Mouse (Mus musculus) myocyte (in vitro differentiated cells): Measurements from ENCODE around the gene Gm20388. TPM values are rescaled to one million over a fixed set of nuclear protein-coding genes. Genes with fewer than 3 reads are reported as not detected.

Experiments used
- H3K27me3 ChIP-seq: one replicate; pipeline ENCODE4 v1.6.1; 2011; ENCODE audit not compliant: control insufficient read depth, insufficient read depth, insufficient read length
- H3K36me3 ChIP-seq: one replicate; pipeline ENCODE4 v1.6.1; 2011; ENCODE audit not compliant: control insufficient read depth, insufficient read depth
- H3K4me2 ChIP-seq: one replicate; pipeline ENCODE4 v1.6.1; 2011; ENCODE audit warnings: low read depth, control low read depth
- H3K4me3 ChIP-seq: one replicate; pipeline ENCODE4 v1.5.1; 2011; ENCODE audit warnings: mild to moderate bottlenecking, control low read depth, moderate library complexity
- H3K79me2 ChIP-seq: one replicate; pipeline ENCODE4 v1.6.1; 2011; ENCODE audit not compliant: control insufficient read depth, insufficient read depth
- H3ac ChIP-seq: one replicate; pipeline ENCODE4 v1.6.1; 2011; ENCODE audit not compliant: control insufficient read depth, insufficient read length
- CEBPB ChIP-seq: IDR thresholded peaks from 2 replicates; pipeline ENCODE4 v1.6.1; 2011; ENCODE audit warnings: mild to moderate bottlenecking, moderate library complexity; ENCODE audit not compliant: poor library complexity, insufficient read depth, severe bottlenecking
- E2F4 ChIP-seq: IDR thresholded peaks from one replicate; pipeline ENCODE4 v1.6.1; 2011; ENCODE audit warnings: mild to moderate bottlenecking, control low read depth, moderate library complexity; ENCODE audit not compliant: insufficient read depth
- MAX ChIP-seq: IDR thresholded peaks from one replicate; pipeline ENCODE4 v1.6.1; 2011; ENCODE audit warnings: low read depth, mild to moderate bottlenecking, control low read depth
- MYOD1 ChIP-seq, 3 experiments: IDR thresholded peaks; one replicate each; pipeline ENCODE4 v1.6.1; 2011; ENCODE audit warnings: control low read depth in 2 of 3, low read depth in 2 of 3, mild to moderate bottlenecking in 2 of 3, moderate library complexity in 1 of 3; ENCODE audit not compliant: insufficient read length in 2 of 3, control insufficient read depth in 1 of 3
- MYOG ChIP-seq, 3 experiments: IDR thresholded peaks; one replicate each; pipeline ENCODE4 v1.6.1; 2011; ENCODE audit warnings: control low read depth in 2 of 3, low read depth in 2 of 3, mild to moderate bottlenecking in 2 of 3; ENCODE audit not compliant: insufficient read length in 2 of 3, control insufficient read depth in 1 of 3, insufficient read depth in 1 of 3
- POLR2A ChIP-seq: IDR thresholded peaks from one replicate; pipeline ENCODE4 v1.6.1; 2011; ENCODE audit warnings: low read depth, mild to moderate bottlenecking, control low read depth, moderate library complexity; ENCODE audit not compliant: insufficient read length
- POLR2AphosphoS2 ChIP-seq: IDR thresholded peaks from one replicate; pipeline ENCODE4 v1.6.1; 2011; ENCODE audit warnings: low read depth, control low read depth; ENCODE audit not compliant: insufficient read length
- REST ChIP-seq: IDR thresholded peaks from one replicate; pipeline ENCODE4 v1.6.1; 2011; ENCODE audit warnings: mild to moderate bottlenecking, control low read depth, moderate library complexity; ENCODE audit not compliant: insufficient read depth, insufficient read length
- SRF ChIP-seq: IDR thresholded peaks from one replicate; pipeline ENCODE4 v1.6.1; 2011; ENCODE audit warnings: low read depth; ENCODE audit not compliant: control insufficient read depth, insufficient read length
- TCF12 ChIP-seq: IDR thresholded peaks from one replicate; pipeline ENCODE4 v1.6.1; 2011; ENCODE audit warnings: mild to moderate bottlenecking, control low read depth; ENCODE audit not compliant: poor library complexity, insufficient read depth, severe bottlenecking
- TCF3 ChIP-seq: IDR thresholded peaks from one replicate; pipeline ENCODE4 v1.6.1; 2011; ENCODE audit warnings: low read depth, control low read depth; ENCODE audit not compliant: insufficient read length
- USF1 ChIP-seq: IDR thresholded peaks from one replicate; pipeline ENCODE4 v1.6.1; 2011; ENCODE audit warnings: low read depth, mild to moderate bottlenecking, control low read depth, moderate library complexity
- polyA plus RNA-seq: library from polyadenylated mRNA; unstranded; fragments of >200 nt; fragmentation: generic; extraction: Trizol; gene quantifications from one replicate; pipeline ENCODE4 v1.2.1, GENCODE M21; 2012; ENCODE audit warnings: missing spikeins

The Gm20388 gene
- polyA plus RNA-seq, 1 experiment, result 15.3 TPM

DNA sequence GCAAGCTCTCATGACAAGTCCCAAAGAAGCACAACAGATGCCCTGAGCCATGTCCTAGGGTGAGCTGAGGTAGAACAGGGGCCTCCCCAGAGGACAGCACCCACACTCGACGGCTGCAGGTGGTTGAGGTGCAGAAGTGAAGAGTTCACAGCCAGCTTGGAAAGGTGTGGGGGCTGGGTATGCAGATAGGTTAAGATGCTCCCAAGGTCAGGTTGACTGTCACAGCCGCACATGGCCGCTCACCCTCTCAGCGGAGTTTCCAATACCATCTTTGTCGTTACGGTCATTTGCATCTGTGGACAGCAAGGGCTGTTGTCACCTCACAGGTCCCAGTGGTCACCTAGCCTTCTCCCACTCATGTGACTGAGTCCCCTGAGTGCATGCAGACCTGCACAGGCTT lies 480.0 kb downstream of the Gm20388 start:
- Histone ChIP-seq H3K4me3 (no peak overlapping the region), H3K36me3 (no peaks in the 10 kb centered on the region), H3ac (no peak overlapping the region), H3K79me2 (no peaks in the 10 kb centered on the region), H3K27me3 (no peaks in the 10 kb centered on the region), H3K4me2 (no peak overlapping the region)
- TF ChIP-seq TCF3 (no peak), TCF12 (no peak), POLR2A (no peak), E2F4 (no peak)

- H3K36me3 ChIP-seq, result no peaks in the 10 kb centered on the region
- TF ChIP-seq POLR2AphosphoS2 (no peak), MYOG (IDR thresholded peaks at IDR 0.05; ENCODE audit: control insufficient read depth in 1 of 3, insufficient read depth in 1 of 3, insufficient read length in 2 of 3, low read depth in 2 of 3) (no peak), REST (no peak)
- H3K79me2 ChIP-seq, result no peaks in the 10 kb centered on the region
- H3K4me2 ChIP-seq, result no peak overlapping the region
- no peak overlapping the region for H3K4me3 ChIP-seq
- no peaks in the 10 kb centered on the region for H3K27me3 ChIP-seq
- no peak overlapping the region for H3ac ChIP-seq
These were observed 481.2 kb downstream of the Gm20388 start for GRCm38 (mm10) chr8:120391856-120392255.

GRCm38 (mm10) chr8:120393085-120393484 lies 482.4 kb downstream of the Gm20388 start:
- H3K36me3 ChIP-seq, result no peaks in the 10 kb centered on the region
- H3K27me3 ChIP-seq, result no peaks in the 10 kb centered on the region
- no peak overlapping the region for H3K4me2 ChIP-seq
- no peak overlapping the region for H3ac ChIP-seq
- H3K4me3 ChIP-seq, result no peak overlapping the region
- no peaks in the 10 kb centered on the region for H3K79me2 ChIP-seq
- no peak for TF ChIP-seq E2F4
- TF ChIP-seq POLR2AphosphoS2, result no peak
- TF ChIP-seq TCF3, result no peak
- no peak for TF ChIP-seq USF1
- TF ChIP-seq POLR2A, result no peak
- TF ChIP-seq REST, result no peak
- TF ChIP-seq CEBPB, result no peak
- no peak for TF ChIP-seq MAX
- no peak for TF ChIP-seq MYOD1 (IDR thresholded peaks at IDR 0.05; ENCODE audit: control insufficient read depth in 1 of 3, insufficient read length in 2 of 3, low read depth in 2 of 3)
- TF ChIP-seq TCF12, result no peak
- no peak for TF ChIP-seq SRF
- TF ChIP-seq MYOG (IDR thresholded peaks at IDR 0.05; ENCODE audit: control insufficient read depth in 1 of 3, insufficient read depth in 1 of 3, insufficient read length in 2 of 3, low read depth in 2 of 3), result no peak

GRCm38 (mm10) chr8:120393871-120394275 lies 483.2 kb downstream of the Gm20388 start:
- Histone ChIP-seq H3K27me3 (no peaks in the 10 kb centered on the region), H3K4me2 (no peak overlapping the region), H3K79me2 (no peaks in the 10 kb centered on the region), H3ac (no peak overlapping the region), H3K4me3 (no peak overlapping the region), H3K36me3 (no peaks in the 10 kb centered on the region)
- no peak for TF ChIP-seq MYOD1 (IDR thresholded peaks at IDR 0.05; ENCODE audit: control insufficient read depth in 1 of 3, insufficient read length in 2 of 3, low read depth in 2 of 3)
- no peak for TF ChIP-seq MYOG (IDR thresholded peaks at IDR 0.05; ENCODE audit: control insufficient read depth in 1 of 3, insufficient read depth in 1 of 3, insufficient read length in 2 of 3, low read depth in 2 of 3)
- TF ChIP-seq SRF, result no peak
- no peak for TF ChIP-seq E2F4
- TF ChIP-seq TCF12, result no peak
- no peak for TF ChIP-seq POLR2A
- TF ChIP-seq CEBPB, result no peak
- TF ChIP-seq MAX, result no peak
- no peak for TF ChIP-seq POLR2AphosphoS2
- TF ChIP-seq TCF3, result no peak

GRCm38 (mm10) chr8:120395892-120396291 lies 485.3 kb downstream of the Gm20388 start:
- Histone ChIP-seq H3ac (no peak overlapping the region), H3K79me2 (no peaks in the 10 kb centered on the region), H3K4me3 (no peak overlapping the region), H3K27me3 (no peaks in the 10 kb centered on the region), H3K36me3 (no peaks in the 10 kb centered on the region), H3K4me2 (no peak overlapping the region)
- TF ChIP-seq USF1, result no peak
- TF ChIP-seq TCF3, result no peak
- no peak for TF ChIP-seq POLR2A
- TF ChIP-seq CEBPB, result no peak
- no peak for TF ChIP-seq MYOG (IDR thresholded peaks at IDR 0.05; ENCODE audit: control insufficient read depth in 1 of 3, insufficient read depth in 1 of 3, insufficient read length in 2 of 3, low read depth in 2 of 3)

GRCm38 (mm10) chr8:120396756-120397155 lies 486.1 kb downstream of the Gm20388 start:
- Histone ChIP-seq H3K79me2 (no peaks in the 10 kb centered on the region), H3ac (no peak overlapping the region), H3K27me3 (no peaks in the 10 kb centered on the region), H3K4me3 (no peak overlapping the region), H3K36me3 (no peaks in the 10 kb centered on the region), H3K4me2 (no peak overlapping the region)
- no peak for TF ChIP-seq MYOD1 (IDR thresholded peaks at IDR 0.05; ENCODE audit: control insufficient read depth in 1 of 3, insufficient read length in 2 of 3, low read depth in 2 of 3)
- TF ChIP-seq MAX, result no peak
- TF ChIP-seq USF1, result no peak
- no peak for TF ChIP-seq POLR2A
- TF ChIP-seq POLR2AphosphoS2, result no peak
- no peak for TF ChIP-seq SRF
